Mouse (Mus musculus) adrenal gland, adult 2 months (tissue): ENCODE measurements around the gene Spx. TPM values are rescaled to one million over a fixed set of nuclear protein-coding genes. Genes with fewer than 3 reads are reported as not detected.

Source experiments
- DNase-seq: peaks from one replicate; pipeline ENCODE4 v3.0.0; 2021
- long read RNA-seq: library from polyadenylated mRNA; stranded (forward); transcript quantifications from one replicate; pipeline ENCODE4 v2.0.0, GENCODE M21; 2021
- polyA plus RNA-seq: library from polyadenylated mRNA; depleted of rRNA; stranded (reverse); fragments of >200 nt; gene quantifications from 2 replicates; pipeline ENCODE4 v1.2.3, GENCODE M21; 2012; rRNA removed
- total RNA-seq, 2 experiments: library from RNA; stranded (reverse); gene quantifications; 2 replicates each; pipeline ENCODE4 v1.2.3; 2021

Spx gene
- under 1 TPM; 0.17 to 0.49 TPM for total RNA-seq
- polyA plus RNA-seq: 0.30 and 0.42 TPM in 2 replicates
- long read RNA-seq: 0 reads

GRCm38 (mm10) chr6:142412906-142413491 is at the start of gene Spx:
Spx (plus strand) TSS chr6:142413441.
- no peak for DNase-seq

DNA sequence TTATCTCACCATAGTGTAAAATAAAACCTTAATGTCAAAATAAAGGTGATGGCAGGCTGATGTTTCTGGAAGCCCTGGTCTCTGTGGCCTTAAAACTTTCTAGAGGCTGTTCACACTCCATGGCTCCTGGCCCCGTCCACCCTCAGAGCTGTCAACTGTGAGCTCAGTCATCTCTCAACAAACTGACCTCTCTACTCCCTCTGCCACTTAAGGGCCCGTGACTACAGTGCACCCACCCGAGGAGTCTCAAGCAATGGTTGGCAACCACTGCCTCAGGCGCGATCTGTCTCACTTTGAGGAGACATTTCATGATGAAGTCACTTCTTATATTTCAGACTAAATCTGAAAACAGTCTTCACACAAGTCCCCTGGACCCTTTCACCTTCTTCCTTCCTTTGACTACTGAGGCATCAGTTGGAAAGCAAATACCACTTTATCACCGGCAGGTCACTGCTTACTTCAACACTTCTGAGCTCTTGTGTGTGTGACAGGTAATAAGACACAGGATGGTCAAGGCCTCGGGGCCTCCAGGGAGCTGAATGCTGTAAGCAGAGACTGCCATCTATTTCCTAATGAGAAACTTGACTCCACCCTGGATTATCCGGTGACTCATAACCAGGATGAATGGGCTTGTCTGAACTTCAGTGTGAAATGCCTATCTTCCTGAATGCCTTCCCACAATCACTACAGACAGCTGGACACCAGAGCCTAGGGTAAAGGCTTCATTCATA is 47.3 kb upstream of the Spx start:
- DNase-seq: peak; percentile 6

- no peak for DNase-seq
Observed at GRCm38 (mm10) chr6:142366473-142367018, 46.7 kb upstream of the Spx start.

DNA sequence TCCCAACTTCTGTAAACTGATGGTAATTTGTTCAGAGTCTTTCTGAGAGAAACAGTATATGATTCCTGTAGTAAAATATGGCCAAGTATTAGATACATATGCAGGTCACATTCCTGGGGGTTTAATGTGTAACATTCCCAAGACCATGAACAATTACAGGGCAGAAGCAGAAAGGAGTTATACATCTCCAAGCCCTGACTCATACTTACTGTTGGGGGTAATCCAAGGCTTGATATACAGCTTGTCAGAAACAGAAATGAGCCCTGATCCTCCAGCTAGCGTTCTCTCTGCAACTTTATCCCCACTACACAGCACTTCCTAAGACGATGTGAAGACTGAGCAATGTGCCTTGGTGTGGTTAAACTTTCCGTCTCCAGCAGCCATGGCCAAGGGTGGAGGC is 45.7 kb upstream of the Spx start:
- no peak for DNase-seq

DNA sequence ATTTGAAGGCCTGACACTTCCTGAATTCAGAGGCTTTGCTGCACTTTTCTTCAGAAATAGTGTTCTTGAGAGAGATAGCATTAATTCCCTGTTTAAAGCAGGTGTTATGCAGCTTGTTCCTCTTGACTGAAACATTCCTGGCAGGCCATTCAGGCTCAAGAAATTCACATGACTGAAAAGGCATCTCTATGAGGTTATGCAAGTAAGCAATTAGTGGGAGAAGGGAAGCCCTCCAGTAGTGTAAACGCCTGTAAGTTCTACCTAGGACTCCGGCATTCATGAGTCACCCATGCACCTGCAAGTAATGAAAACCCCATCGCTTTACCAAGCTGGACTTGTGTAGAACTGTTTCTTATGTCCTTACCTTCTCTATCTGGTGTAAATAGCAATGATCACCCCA is 43.7 kb upstream of the Spx start:
- DNase-seq: no peak

- peak; percentile 7 for DNase-seq
Observed at GRCm38 (mm10) chr6:142377081-142377480, 36.2 kb upstream of the Spx start.

DNA sequence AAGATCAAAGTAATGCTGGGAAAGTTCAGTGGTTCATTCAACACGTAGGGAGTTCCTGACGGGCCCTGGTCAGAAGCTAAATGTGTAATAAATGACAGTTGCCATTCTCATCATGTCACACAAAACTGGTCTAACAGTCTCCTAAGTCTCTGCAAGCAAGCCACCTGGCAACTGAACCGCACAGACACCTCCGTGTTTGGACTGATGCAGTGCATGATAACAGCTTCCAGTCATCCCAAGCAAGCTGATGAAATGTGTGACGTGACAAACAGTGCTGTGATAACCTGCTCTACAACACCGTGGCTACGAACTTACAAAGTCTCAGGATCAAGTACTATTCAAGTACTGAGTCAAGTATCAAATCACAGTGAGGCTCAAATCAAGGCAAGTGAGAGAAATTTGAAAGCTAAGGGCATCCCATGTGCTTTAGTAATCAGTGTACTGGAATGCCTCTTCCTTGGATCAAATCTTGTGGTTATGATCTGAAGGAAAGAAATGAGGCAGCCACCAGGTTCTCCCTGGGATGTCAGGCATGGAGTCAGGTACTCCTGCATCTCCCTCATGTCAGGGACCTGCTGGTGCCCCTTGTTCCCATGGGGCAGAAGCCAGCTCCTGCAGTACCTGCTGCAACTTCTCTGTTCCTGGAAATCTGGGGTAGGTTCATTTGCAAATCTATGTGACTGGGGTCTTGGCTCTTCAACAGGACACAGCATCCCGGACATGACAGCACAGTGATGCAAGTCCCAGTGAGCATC is 34.5 kb upstream of the Spx start:
- no peak for DNase-seq

GRCm38 (mm10) chr6:142379961-142380360 is 33.3 kb upstream of the Spx start:
- DNase-seq: peak; percentile 9

GRCm38 (mm10) chr6:142381615-142382014 is 31.6 kb upstream of the Spx start:
- DNase-seq: no peak

- no peak for DNase-seq
Observed at GRCm38 (mm10) chr6:142384521-142384920, 28.7 kb upstream of the Spx start.

GRCm38 (mm10) chr6:142386285-142387010 is 26.8 kb upstream of the Spx start:
- DNase-seq: no peak

GRCm38 (mm10) chr6:142387011-142387754 is 26.1 kb upstream of the Spx start, which contains the start of the genes Recql and Golt1b:
Recql (minus strand) TSS chr6:142387087.
Golt1b (plus strand) TSS chr6:142387221.
- peak; percentile 99 for DNase-seq

- DNase-seq: no peak
Observed at GRCm38 (mm10) chr6:142387755-142388271, 25.4 kb upstream of the Spx start.

- no peak for DNase-seq
Observed at GRCm38 (mm10) chr6:142389101-142389500, 24.1 kb upstream of the Spx start.

DNA sequence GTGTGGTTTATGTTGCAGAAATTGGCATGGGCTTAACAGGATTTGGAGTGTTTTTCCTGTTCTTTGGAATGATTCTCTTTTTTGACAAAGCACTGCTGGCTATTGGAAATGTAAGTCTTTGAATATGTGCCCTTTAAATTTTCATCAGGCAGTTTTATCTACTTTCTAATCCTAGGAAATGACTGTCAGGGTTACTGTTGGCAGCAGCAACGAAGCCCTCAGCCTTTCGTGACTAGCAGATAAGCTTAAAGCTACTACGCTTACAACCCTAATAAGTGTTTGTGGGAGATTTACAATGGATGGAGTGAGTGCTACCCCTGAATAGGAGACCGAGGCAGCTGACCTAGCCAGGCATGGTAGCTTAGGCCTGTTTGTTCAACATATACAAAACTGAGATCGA is 20.9 kb upstream of the Spx start:
- DNase-seq: no peak

GRCm38 (mm10) chr6:142394669-142395068 is 18.6 kb upstream of the Spx start:
- DNase-seq: no peak

DNA sequence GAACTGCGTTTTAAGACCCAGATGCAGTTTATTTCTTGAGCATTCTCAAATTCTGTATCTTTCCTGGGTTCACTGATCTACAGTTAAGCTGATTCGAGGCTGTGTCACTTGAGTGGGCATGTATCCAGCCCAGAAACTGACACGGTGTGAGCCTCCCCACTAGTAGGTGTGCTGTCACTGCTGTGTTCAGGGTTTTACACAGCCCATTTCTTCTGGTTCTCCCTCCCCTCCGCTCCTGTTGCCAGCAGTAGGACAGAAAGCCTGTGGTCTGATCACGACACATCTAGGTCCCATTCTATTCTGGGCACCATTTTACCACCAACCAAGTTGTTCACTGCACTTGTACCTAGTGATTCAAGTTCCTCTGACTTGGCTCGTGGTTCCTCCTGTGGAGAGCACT is 17.5 kb upstream of the Spx start:
- DNase-seq: no peak

DNA sequence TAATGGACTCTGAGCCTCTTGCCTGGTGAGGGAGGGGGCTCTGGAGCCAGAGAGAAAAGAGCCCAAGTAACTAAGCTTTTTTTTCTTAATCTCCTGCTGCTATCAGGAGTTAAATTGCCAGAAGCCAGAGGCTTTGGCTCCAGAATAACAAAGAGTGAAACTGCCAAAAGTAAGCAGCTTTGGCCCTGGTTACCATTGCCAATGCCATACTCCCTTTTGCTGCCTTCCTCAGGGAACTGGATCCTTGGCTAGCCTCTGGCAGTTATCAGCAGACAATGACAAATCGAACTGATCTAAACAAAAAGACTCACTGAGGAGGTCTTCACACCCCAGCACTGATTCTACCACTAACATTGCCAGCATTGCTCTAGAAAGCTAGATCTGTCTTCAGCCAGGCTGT is 2.1 kb upstream of the Spx start:
- DNase-seq: no peak

- no peak for DNase-seq
Observed at GRCm38 (mm10) chr6:142413845-142414244, 604 bp downstream of the Spx start.

- DNase-seq: no peak
Observed at GRCm38 (mm10) chr6:142414597-142414996, 1.4 kb downstream of the Spx start.

- no peak for DNase-seq
Observed at GRCm38 (mm10) chr6:142424976-142425375, 11.7 kb downstream of the Spx start.
